Mouse (Mus musculus) erythroblast, embryonic 14.5 days (primary cell): Measurements from ENCODE around the gene Nr2f6. TPM values are rescaled to one million over a fixed set of nuclear protein-coding genes. Genes with fewer than 3 reads are reported as not detected.
A peak's percentile ranks its signal among the peaks of the same experiment; 100 is the strongest.

ENCODE experiments used
- H3K27me3 ChIP-seq: 2 replicates; pipeline ENCODE4 v1.6.1; 2012; ENCODE audit warnings: inconsistent platforms; ENCODE audit not compliant: control insufficient read depth
- H3K36me3 ChIP-seq: 2 replicates; pipeline ENCODE4 v1.6.1; 2012; ENCODE audit warnings: mild to moderate bottlenecking, inconsistent platforms; ENCODE audit not compliant: control insufficient read depth
- H3K4me1 ChIP-seq: 2 replicates; pipeline ENCODE4 v1.6.1; 2012; ENCODE audit warnings: inconsistent platforms; ENCODE audit not compliant: control insufficient read depth
- H3K4me3 ChIP-seq: replicated peaks from 2 replicates; pipeline ENCODE3; 2012; ENCODE audit warnings: moderate library complexity, mild to moderate bottlenecking, inconsistent platforms
- H3K9me3 ChIP-seq: 2 replicates; pipeline ENCODE4 v1.6.1; 2012; ENCODE audit warnings: low read length, inconsistent platforms, mixed read lengths; ENCODE audit not compliant: control insufficient read depth
- GATA1 ChIP-seq: IDR thresholded peaks from 2 replicates; pipeline ENCODE4 v1.6.1; 2012; ENCODE audit warnings: low read length, inconsistent platforms, mixed read lengths
- TAL1 ChIP-seq: IDR thresholded peaks from 3 replicates; pipeline ENCODE4 v1.6.1; 2012; ENCODE audit warnings: low read length, inconsistent platforms, mixed read lengths
- polyA plus RNA-seq: library from polyadenylated mRNA; stranded (reverse); fragments of >175 nt; gene quantifications from 2 replicates; pipeline ENCODE4 v1.2.3, GENCODE M21; 2012

Nr2f6 gene
- polyA plus RNA-seq, 1 experiment, result 0.41 TPM

DNA sequence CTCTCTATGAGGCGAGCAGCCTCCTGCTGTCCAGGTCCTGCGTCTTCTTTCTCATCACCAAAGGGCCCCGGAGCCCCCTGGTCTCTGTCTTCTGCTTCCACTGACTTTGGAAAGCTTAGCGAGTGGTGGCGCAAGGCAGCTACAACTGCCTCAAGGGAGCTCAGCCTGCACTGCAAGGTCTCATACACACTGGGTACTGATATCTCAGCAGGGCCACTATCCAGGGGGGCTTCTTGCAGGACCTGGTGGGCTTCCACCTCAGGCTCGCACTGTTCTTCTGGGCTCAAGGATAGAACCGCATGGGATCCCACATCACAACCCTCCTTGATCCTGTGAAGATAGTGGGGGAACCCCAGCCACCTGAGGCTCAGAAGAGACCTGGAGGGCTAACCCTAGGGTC lies 12.7 kb upstream of the Nr2f6 start:
- no peaks in the 10 kb centered on the region for H3K9me3 ChIP-seq
- peaks cover 17% of the 10 kb centered on the region for H3K36me3 ChIP-seq
- no peaks in the 10 kb centered on the region for H3K27me3 ChIP-seq
- H3K4me3 ChIP-seq, result no peak overlapping the region
- no peak for TF ChIP-seq GATA1
- TF ChIP-seq TAL1, result no peak
- H3K4me1 ChIP-seq, result peaks cover 35% of the 10 kb centered on the region

DNA sequence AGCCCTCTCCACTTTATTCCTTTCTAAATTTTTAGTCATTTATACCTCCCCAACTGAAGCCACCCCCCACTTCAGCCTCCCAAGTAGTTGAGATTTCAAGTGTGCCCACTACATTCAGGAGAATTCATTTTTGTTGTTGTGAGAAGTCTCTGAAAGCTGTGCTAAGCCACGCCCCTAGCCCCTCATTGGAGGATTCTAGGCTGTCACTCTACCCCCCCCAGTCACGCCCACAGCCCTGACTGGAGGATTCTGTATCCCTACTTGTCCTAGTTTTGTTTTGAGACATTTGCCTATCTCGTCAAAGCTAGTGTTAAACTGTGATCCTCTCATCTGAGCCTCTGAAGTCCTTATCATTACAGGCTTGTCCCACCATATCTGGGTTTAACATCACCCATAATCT lies 11.1 kb upstream of the Nr2f6 start:
- no peak for TF ChIP-seq GATA1
- no peaks in the 10 kb centered on the region for H3K27me3 ChIP-seq
- peaks cover 32% of the 10 kb centered on the region for H3K4me1 ChIP-seq
- peaks cover 4% of the 10 kb centered on the region for H3K36me3 ChIP-seq
- H3K4me3 ChIP-seq, result no peak overlapping the region
- H3K9me3 ChIP-seq, result no peaks in the 10 kb centered on the region

DNA sequence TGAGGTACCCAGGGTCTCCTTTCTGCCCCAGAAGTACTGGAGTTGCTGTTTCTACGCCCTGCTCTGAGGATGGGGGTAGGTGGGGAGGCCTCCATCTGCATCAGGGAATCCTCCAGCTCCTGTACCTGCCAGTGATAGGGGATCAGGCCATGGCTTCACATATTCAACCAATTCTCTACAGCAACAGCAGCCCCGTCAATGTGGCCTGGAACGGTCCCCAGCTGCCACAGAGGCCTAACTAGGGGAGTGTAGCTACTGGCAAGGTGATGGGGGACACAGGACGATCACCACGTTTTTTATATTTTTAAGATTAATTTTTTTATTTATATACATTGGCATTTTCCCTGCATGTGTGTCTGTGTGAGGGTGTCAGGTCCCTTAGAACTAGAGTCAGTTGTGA lies 10.6 kb upstream of the Nr2f6 start:
- no peak overlapping the region for H3K4me3 ChIP-seq
- peaks cover 27% of the 10 kb centered on the region for H3K4me1 ChIP-seq
- H3K27me3 ChIP-seq, result no peaks in the 10 kb centered on the region
- TF ChIP-seq GATA1 (no peak), TAL1 (no peak)
- H3K9me3 ChIP-seq, result no peaks in the 10 kb centered on the region
- H3K36me3 ChIP-seq, result no peaks in the 10 kb centered on the region

DNA sequence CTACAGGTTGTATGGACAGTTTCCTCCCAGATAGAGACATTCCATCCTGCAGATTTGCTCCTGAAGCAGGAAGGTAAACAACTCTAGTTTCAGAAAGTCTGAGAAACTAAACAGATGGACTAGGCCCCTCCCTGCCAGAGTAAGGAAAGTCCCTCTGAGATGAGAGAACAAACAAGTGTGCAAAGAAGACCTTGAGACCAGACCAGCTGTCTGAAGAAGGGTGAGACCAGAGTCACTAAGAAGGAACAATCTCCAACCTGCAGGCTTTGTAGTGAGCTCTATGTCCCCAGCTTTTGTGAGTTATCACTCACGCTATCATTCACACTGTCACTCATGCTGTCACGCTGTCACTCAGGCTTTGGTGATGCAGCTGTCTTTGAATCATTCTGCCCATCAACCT lies 9.9 kb upstream of the Nr2f6 start:
- H3K4me3 ChIP-seq, result no peak overlapping the region
- H3K4me1 ChIP-seq, result peaks cover 23% of the 10 kb centered on the region
- H3K36me3 ChIP-seq, result no peaks in the 10 kb centered on the region
- no peak for TF ChIP-seq TAL1
- no peak for TF ChIP-seq GATA1
- no peaks in the 10 kb centered on the region for H3K27me3 ChIP-seq
- H3K9me3 ChIP-seq, result no peaks in the 10 kb centered on the region

DNA sequence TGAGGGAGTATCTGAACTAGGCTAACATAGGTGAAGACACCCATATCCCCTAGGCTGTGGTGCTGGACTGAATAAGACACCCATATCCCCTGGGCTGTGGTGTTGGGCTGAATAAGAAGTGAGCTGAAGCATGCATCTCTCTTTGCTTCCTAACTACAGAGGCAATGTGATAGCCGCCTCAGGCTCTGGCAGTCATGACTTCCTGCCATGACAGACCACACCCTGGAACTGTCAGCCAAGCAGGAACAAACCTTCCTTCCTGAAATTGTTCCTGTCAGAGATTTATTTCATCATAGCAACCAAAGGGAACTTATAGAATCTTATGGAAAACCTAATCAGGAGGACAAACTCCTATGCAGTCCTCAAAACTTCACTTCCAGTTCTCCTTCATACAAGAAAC lies 6.5 kb upstream of the Nr2f6 start:
- H3K9me3 ChIP-seq, result no peaks in the 10 kb centered on the region
- H3K27me3 ChIP-seq, result peaks cover 7% of the 10 kb centered on the region
- H3K4me1 ChIP-seq, result peaks cover 4% of the 10 kb centered on the region
- no peak for TF ChIP-seq TAL1
- no peak for TF ChIP-seq GATA1
- H3K36me3 ChIP-seq, result no peaks in the 10 kb centered on the region
- no peak overlapping the region for H3K4me3 ChIP-seq

DNA sequence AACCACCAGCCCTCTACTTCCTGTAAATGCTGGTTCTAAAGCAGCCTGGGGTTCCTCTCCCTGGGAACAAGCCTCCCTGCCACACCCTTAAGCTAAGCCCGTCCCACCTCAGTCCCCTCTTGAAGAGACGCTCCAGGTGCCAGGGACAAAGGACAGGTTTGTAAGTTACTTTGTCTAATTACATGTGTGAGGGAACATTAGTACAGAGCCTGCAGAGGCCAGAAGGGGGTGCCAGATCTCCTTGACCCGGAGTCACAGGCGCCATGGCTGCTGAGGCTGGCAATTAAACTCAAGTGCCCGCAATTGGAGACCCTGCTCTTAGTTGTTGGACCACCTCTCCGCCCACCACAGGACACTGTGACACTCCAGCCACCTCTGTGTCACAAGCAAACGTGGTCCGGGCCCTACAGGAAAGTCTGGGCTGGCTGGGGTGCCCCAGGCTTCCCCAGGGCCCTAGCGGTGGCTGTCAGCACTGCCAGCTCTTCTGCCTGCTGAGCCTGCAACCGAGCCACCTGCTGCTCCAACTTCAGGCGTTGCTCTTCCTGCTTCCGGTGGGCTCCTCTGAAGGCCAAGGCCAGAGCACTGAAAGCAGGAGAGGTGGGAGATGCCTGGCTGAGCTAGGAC lies 3.6 kb upstream of the Nr2f6 start:
- Histone ChIP-seq H3K4me1 (peaks cover 16% of the 10 kb centered on the region), H3K4me3 (no peak overlapping the region), H3K36me3 (no peaks in the 10 kb centered on the region), H3K9me3 (peaks cover 5% of the 10 kb centered on the region; the same call in 1 of the 2 replicates), H3K27me3 (peaks cover 33% of the 10 kb centered on the region)
- TF ChIP-seq TAL1, result no peak
- no peak for TF ChIP-seq GATA1

DNA sequence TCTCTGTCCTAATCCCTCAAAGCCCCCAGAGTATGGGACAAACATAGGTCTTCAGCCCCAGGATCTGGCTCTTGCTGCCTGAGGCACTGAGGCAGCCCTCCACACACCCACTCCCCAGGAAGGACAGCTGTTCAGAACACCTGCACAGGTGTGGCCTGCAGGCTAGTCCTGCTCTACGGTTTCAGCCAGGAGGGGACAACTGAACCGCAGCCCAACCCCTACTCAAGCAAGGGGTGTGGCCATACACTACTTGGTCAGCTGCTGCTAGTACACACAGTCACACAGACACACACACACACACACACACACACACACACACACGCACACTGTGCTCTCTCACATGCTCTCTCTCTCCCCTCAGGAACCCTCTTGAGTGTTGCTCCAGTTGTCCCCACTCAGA lies 2.1 kb upstream of the Nr2f6 start:
- H3K4me1 ChIP-seq, result peaks cover 16% of the 10 kb centered on the region
- H3K27me3 ChIP-seq, result peaks cover 48% of the 10 kb centered on the region
- H3K9me3 ChIP-seq, result peaks cover 5% of the 10 kb centered on the region; the same call in 1 of the 2 replicates
- H3K36me3 ChIP-seq, result no peaks in the 10 kb centered on the region
- H3K4me3 ChIP-seq, result no peak overlapping the region
- no peak for TF ChIP-seq GATA1
- no peak for TF ChIP-seq TAL1

DNA sequence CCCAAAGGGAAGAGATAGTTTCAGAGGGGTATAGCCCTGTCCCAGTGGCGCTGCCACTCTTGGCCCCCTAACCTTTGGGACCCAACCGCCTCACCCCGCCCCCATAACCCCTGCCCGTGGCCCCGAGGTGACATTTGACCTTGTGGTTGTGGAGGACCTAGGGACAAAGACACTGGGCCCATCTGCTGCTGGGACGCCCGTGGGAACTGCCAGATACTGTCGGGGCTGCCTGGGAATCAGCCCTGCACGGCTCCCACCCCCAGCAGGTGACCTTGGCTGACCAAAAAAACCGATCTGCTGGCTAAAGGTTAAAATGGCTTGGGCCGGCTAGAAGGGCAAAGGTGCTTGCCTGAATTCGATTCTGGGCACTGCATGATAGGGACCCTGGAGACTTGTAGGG lies 1.6 kb upstream of the Nr2f6 start:
- TF ChIP-seq GATA1 (no peak), TAL1 (no peak)
- peaks cover 53% of the 10 kb centered on the region for H3K27me3 ChIP-seq
- H3K9me3 ChIP-seq, result peaks cover 5% of the 10 kb centered on the region; the same call in 1 of the 2 replicates
- H3K4me3 ChIP-seq, result no peak overlapping the region
- peaks cover 16% of the 10 kb centered on the region for H3K4me1 ChIP-seq
- H3K36me3 ChIP-seq, result no peaks in the 10 kb centered on the region; the same call in 1 of the 2 replicates

DNA sequence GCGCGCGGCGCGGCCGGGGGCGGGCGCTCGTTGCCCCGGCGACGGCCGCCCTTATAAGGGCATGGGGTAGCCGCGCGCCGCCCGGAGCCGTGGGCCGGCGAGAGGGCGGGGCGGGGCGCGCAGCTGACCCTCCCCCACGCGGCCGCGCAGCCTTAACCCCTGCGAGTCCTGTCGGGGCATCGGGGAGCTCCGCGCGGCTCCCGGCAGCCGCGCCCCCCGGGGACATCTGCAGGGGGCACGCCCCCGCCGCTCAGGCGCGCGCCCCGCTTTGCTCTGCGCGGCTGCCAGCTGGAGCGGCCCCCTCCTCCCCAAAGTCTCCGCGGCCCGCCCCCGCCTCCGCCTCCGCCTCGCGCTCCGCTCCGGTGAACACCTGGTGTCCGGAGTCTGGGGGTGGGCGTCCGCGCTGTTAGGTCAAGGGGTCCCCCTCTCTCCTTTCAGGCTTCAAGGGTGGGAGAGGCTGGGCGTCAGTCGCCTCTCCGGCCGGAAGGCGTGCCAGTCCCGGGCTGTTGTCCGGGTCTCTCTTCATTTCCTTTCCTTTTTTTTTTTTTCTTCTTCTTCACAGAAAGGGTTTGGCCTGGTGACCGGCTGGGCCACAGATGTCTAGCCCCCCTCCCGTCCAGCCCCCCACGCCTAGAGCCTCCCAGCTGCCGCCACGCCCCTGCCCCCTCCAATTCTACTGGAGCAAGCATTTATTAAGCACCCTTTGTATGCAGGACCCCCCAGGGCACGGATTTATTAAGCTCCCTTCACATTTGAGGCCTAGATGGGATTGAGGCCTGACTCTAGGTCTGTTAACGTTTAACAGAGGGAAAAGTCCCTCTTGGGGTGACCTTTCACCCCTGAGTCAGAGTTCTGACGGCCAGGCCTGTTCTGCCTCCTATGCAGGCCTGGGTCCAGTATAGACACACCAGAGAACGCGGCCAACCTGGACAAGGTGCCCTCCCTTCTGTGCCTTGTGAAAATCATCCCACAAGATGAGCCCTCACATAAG lies 506 bp upstream of the Nr2f6 start:
- no peak for TF ChIP-seq GATA1
- no peak for TF ChIP-seq TAL1
- Histone ChIP-seq H3K36me3 (peaks cover 5% of the 10 kb centered on the region; the same call in 1 of the 2 replicates), H3K27me3 (peaks cover 62% of the 10 kb centered on the region), H3K9me3 (peaks cover 5% of the 10 kb centered on the region; the same call in 1 of the 2 replicates), H3K4me3 (peak overlapping the region; percentile 63), H3K4me1 (peaks cover 16% of the 10 kb centered on the region)
